Mouse (Mus musculus): ENCODE measurements around the gene Emp1. TPM values are rescaled to one million over a fixed set of nuclear protein-coding genes. Genes with fewer than 3 reads are reported as not detected.
A peak's percentile ranks its signal among the peaks of the same experiment; 100 is the strongest.

Emp1 gene
- total and polyA plus RNA-seq, 2 experiments: 1.3 to 3.0 TPM

GRCm38 (mm10) chr6:135418223-135418824 lies 56.0 kb downstream of the Emp1 start:
- no peak overlapping the region for H3K27ac ChIP-seq (replicated peaks; ENCODE audit: insufficient read depth, low read depth, low read length)
- 66% methylated on average over 8 of the region's 8 CpGs for WGBS

GRCm38 (mm10) chr6:135428246-135428645 lies 65.9 kb downstream of the Emp1 start:
- H3K27me3 ChIP-seq (ENCODE audit: control insufficient read depth, insufficient read depth, low read length): no peaks in the 10 kb centered on the region
- H3K36me3 ChIP-seq (ENCODE audit: control insufficient read depth, insufficient read depth, low read length): no peaks in the 10 kb centered on the region
- H3K4me3 ChIP-seq (ENCODE audit: insufficient read depth, low read depth, low read length): no peak overlapping the region
- H3K9ac ChIP-seq (ENCODE audit: low read depth, low read length): no peak overlapping the region
- H3K4me1 ChIP-seq (ENCODE audit: control insufficient read depth, insufficient read depth, low read length): no peaks in the 10 kb centered on the region
- H3K27ac ChIP-seq (replicated peaks; ENCODE audit: insufficient read depth, low read depth, low read length): no peak overlapping the region
- WGBS: 71% methylated on average over 2 of the region's 2 CpGs
- TF ChIP-seq CTCF (IDR thresholded peaks at IDR 0.05; ENCODE audit: low read depth, low read length) (no peak), POLR2A (IDR thresholded peaks at IDR 0.05; ENCODE audit: extremely low read depth, insufficient read depth, low read length) (no peak)
- no peaks in the 10 kb centered on the region for H3K79me2 ChIP-seq (ENCODE audit: control insufficient read depth, insufficient read depth, low read length)
- DNase-seq (ENCODE audit: extremely low read depth, low read depth, low spot score): no peak

More at GRCm38 (mm10) chr6:135418223-135418824, 56.0 kb downstream of the Emp1 start:
- Histone ChIP-seq H3K4me3 (ENCODE audit: insufficient read depth, low read depth, low read length) (no peak overlapping the region), H3K79me2 (ENCODE audit: control insufficient read depth, insufficient read depth, low read length) (no peaks in the 10 kb centered on the region), H3K9ac (ENCODE audit: low read depth, low read length) (no peak overlapping the region), H3K36me3 (ENCODE audit: control insufficient read depth, insufficient read depth, low read length) (no peaks in the 10 kb centered on the region), H3K4me1 (ENCODE audit: control insufficient read depth, insufficient read depth, low read length) (no peaks in the 10 kb centered on the region), H3K27me3 (ENCODE audit: control insufficient read depth, insufficient read depth, low read length) (peaks cover 2% of the 10 kb centered on the region; the same call in 1 of the 2 replicates)
- no peak for TF ChIP-seq POLR2A (IDR thresholded peaks at IDR 0.05; ENCODE audit: extremely low read depth, insufficient read depth, low read length)
- TF ChIP-seq CTCF (IDR thresholded peaks at IDR 0.05; ENCODE audit: low read depth, low read length): no peak
- DNase-seq (ENCODE audit: extremely low read depth, low read depth, low spot score): no peak

- no peak overlapping the region for H3K9ac ChIP-seq (ENCODE audit: low read depth, low read length)
- no peaks in the 10 kb centered on the region for H3K36me3 ChIP-seq (ENCODE audit: control insufficient read depth, insufficient read depth, low read length)
- no peaks in the 10 kb centered on the region for H3K27me3 ChIP-seq (ENCODE audit: control insufficient read depth, insufficient read depth, low read length)
- no peak overlapping the region for H3K4me3 ChIP-seq (ENCODE audit: insufficient read depth, low read depth, low read length)
- 84% methylated on average over 8 of the region's 8 CpGs for WGBS
- no peaks in the 10 kb centered on the region for H3K79me2 ChIP-seq (ENCODE audit: control insufficient read depth, insufficient read depth, low read length)
- H3K27ac ChIP-seq (replicated peaks; ENCODE audit: insufficient read depth, low read depth, low read length): no peak overlapping the region
- H3K4me1 ChIP-seq (ENCODE audit: control insufficient read depth, insufficient read depth, low read length): no peaks in the 10 kb centered on the region
- DNase-seq (ENCODE audit: extremely low read depth, low read depth, low spot score): no peak
- no peak for TF ChIP-seq POLR2A (IDR thresholded peaks at IDR 0.05; ENCODE audit: extremely low read depth, insufficient read depth, low read length)
- TF ChIP-seq CTCF (IDR thresholded peaks at IDR 0.05; ENCODE audit: low read depth, low read length): no peak
Observed at GRCm38 (mm10) chr6:135429268-135429909, 67.0 kb downstream of the Emp1 start.

- 63% methylated on average over 8 of the region's 8 CpGs for WGBS
- H3K36me3 ChIP-seq (ENCODE audit: control insufficient read depth, insufficient read depth, low read length): no peaks in the 10 kb centered on the region
- peak; percentile 46 for DNase-seq (ENCODE audit: extremely low read depth, low read depth, low spot score)
Observed at GRCm38 (mm10) chr6:135430441-135430970, 68.2 kb downstream of the Emp1 start.

More at GRCm38 (mm10) chr6:135430441-135430970, 68.2 kb downstream of the Emp1 start:
- Histone ChIP-seq H3K27me3 (ENCODE audit: control insufficient read depth, insufficient read depth, low read length) (no peaks in the 10 kb centered on the region), H3K27ac (replicated peaks; ENCODE audit: insufficient read depth, low read depth, low read length) (no peak overlapping the region), H3K4me1 (ENCODE audit: control insufficient read depth, insufficient read depth, low read length) (no peaks in the 10 kb centered on the region), H3K9ac (ENCODE audit: low read depth, low read length) (no peak overlapping the region), H3K4me3 (ENCODE audit: insufficient read depth, low read depth, low read length) (no peak overlapping the region), H3K79me2 (ENCODE audit: control insufficient read depth, insufficient read depth, low read length) (no peaks in the 10 kb centered on the region)
- no peak for TF ChIP-seq CTCF (IDR thresholded peaks at IDR 0.05; ENCODE audit: low read depth, low read length)
- no peak for TF ChIP-seq POLR2A (IDR thresholded peaks at IDR 0.05; ENCODE audit: extremely low read depth, insufficient read depth, low read length)

Other genes starting within 250 kb of the Emp1 start
- gene Gprc5d, start 244.3 kb upstream of the Emp1 start, total RNA-seq (2014; rRNA removed): not detected in 2 replicates
- 0.17 TPM in 1 of 2 replicates, not detected in the other for gene Gprc5d, start 244.3 kb upstream of the Emp1 start, polyA plus RNA-seq (2012; rRNA removed)
- gene Fam234b, start 164.6 kb upstream of the Emp1 start, total RNA-seq (2014; rRNA removed): 14.8 and 15.3 TPM in 2 replicates
- gene Fam234b, start 164.6 kb upstream of the Emp1 start, polyA plus RNA-seq (2012; rRNA removed): 14.8 and 15.1 TPM in 2 replicates
- 282 and 334 TPM in 2 replicates for gene Hebp1, start 164.5 kb upstream of the Emp1 start, total RNA-seq (2014; rRNA removed)
- gene Hebp1, start 164.5 kb upstream of the Emp1 start, polyA plus RNA-seq (2012; rRNA removed): 290 and 317 TPM in 2 replicates
- gene Gsg1, start 108.2 kb upstream of the Emp1 start, total RNA-seq (2014; rRNA removed): 0.13 TPM in 1 of 2 replicates, not detected in the other
- 0.16 and 0.29 TPM in 2 replicates for gene Gsg1, start 108.2 kb upstream of the Emp1 start, polyA plus RNA-seq (2012; rRNA removed)
- gene Pbp2, start 52.1 kb upstream of the Emp1 start, total RNA-seq (2014; rRNA removed): not detected in 2 replicates
- gene Pbp2, start 52.1 kb upstream of the Emp1 start, polyA plus RNA-seq (2012; rRNA removed): not detected in 2 replicates